Mouse (Mus musculus) olfactory bulb, adult 2 months (tissue): ENCODE data around the gene Ptgir. TPM values are rescaled to one million over a fixed set of nuclear protein-coding genes. Genes with fewer than 3 reads are reported as not detected.

Source experiments
- H3K27ac ChIP-seq: fragments of 200-500 bp; 2 replicates; pipeline ENCODE4 v1.5.1; 2012; ENCODE audit warnings: low read depth, low read length; ENCODE audit not compliant: insufficient read depth
- H3K4me1 ChIP-seq: fragments of 200-500 bp; 2 replicates; pipeline ENCODE4 v1.6.1; 2012; ENCODE audit warnings: low read length; ENCODE audit not compliant: control insufficient read depth, insufficient read depth
- H3K4me3 ChIP-seq: fragments of 200-500 bp; 2 replicates; pipeline ENCODE4 v1.5.1; 2012; ENCODE audit warnings: mild to moderate bottlenecking, low read depth, low read length, moderate library complexity; ENCODE audit not compliant: insufficient read depth
- CTCF ChIP-seq: fragments of 200-500 bp; IDR thresholded peaks from 2 replicates; pipeline ENCODE4 v1.5.1; 2012; ENCODE audit warnings: low read depth, mild to moderate bottlenecking, low read length, moderate library complexity; ENCODE audit not compliant: insufficient read depth
- POLR2A ChIP-seq: fragments of 200-500 bp; IDR thresholded peaks from 2 replicates; pipeline ENCODE4 v1.6.1; 2012; ENCODE audit warnings: mild to moderate bottlenecking, low read depth, low read length, moderate library complexity; ENCODE audit not compliant: insufficient read depth
- WGBS: fragments of 180-500 bp; shearing (Covaris S2); methylation state at CpG from one replicate; pipeline ENCODE4 v1.1.7; 2018; 5-methylcytosine and 5-hydroxymethylcytosine counted together
- polyA plus RNA-seq: library from polyadenylated mRNA; stranded (reverse); fragments of >200 nt; gene quantifications from 2 replicates; pipeline ENCODE4 v1.2.4, GENCODE M21; 2012; ENCODE audit warnings: low replicate concordance; ENCODE audit not compliant: missing spikeins, insufficient read depth, insufficient read length

The Ptgir gene
- polyA plus RNA-seq, 1 experiment: not detected

- H3K27ac ChIP-seq: no peak overlapping the region
- TF ChIP-seq POLR2A (no peak), CTCF (no peak)
- peaks cover 30% of the 10 kb centered on the region for H3K4me1 ChIP-seq
- whole genome bisulfite sequencing: 34% methylated on average over 10 of the region's 10 CpGs
- H3K4me3 ChIP-seq: no peak overlapping the region
These were observed 3.6 kb downstream of the Ptgir start for GRCm38 (mm10) chr7:16909909-16910308.

DNA sequence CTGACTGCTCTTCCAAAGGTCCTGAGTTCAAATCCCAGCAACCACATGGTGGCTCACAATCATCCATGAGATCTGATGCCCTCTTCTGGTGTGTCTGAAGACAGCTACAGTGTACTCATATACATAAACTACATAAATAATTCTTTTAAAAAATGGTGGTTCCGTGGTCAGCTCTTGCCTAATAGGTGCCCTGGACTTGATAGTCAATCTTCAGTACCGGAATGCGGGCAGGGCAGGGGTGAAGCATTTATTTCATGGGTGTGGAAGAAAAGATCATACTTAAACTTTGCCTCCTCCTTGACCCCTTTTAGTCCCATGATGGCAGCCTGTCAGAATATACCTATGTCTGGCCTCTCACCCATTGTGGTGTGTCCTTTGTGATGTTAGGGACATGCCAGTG lies 5.6 kb downstream of the Ptgir start:
- TF ChIP-seq CTCF: no peak
- no peak for TF ChIP-seq POLR2A
- H3K27ac ChIP-seq: no peak overlapping the region
- H3K4me3 ChIP-seq: no peak overlapping the region
- peaks cover 31% of the 10 kb centered on the region for H3K4me1 ChIP-seq
- 90% methylated on average over 3 of the region's 3 CpGs for WGBS

DNA sequence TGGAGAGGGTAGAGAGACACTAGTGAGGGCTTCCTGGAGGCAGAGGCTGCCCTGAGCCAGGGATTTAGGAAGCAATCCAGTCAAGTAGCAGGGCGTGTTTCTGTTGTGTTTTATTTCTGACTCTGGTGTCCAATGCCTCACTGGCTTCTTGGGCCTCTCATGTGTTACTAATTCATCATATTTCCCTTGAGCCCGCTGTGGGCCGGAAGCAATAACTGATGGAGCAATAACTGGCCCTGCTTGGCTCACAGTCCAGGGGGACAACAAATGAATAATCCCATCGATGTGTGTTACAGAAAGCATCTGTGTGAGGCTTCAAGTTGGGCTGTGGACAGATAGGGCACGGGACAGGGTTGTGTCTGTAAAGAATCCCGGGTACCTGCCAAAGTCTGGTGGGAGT lies 6.1 kb downstream of the Ptgir start:
- WGBS: 87% methylated on average over 6 of the region's 6 CpGs
- no peak overlapping the region for H3K4me3 ChIP-seq
- H3K27ac ChIP-seq: no peak overlapping the region
- peaks cover 36% of the 10 kb centered on the region for H3K4me1 ChIP-seq
- TF ChIP-seq POLR2A: no peak
- TF ChIP-seq CTCF: no peak

- H3K27ac ChIP-seq: no peak overlapping the region
- no peak overlapping the region for H3K4me3 ChIP-seq
- WGBS: 20% methylated on average over 10 of the region's 10 CpGs
- no peak for TF ChIP-seq POLR2A
- TF ChIP-seq CTCF: peak; percentile 93
- peaks cover 48% of the 10 kb centered on the region for H3K4me1 ChIP-seq
These were observed 7.6 kb downstream of the Ptgir start for GRCm38 (mm10) chr7:16913806-16914452.

DNA sequence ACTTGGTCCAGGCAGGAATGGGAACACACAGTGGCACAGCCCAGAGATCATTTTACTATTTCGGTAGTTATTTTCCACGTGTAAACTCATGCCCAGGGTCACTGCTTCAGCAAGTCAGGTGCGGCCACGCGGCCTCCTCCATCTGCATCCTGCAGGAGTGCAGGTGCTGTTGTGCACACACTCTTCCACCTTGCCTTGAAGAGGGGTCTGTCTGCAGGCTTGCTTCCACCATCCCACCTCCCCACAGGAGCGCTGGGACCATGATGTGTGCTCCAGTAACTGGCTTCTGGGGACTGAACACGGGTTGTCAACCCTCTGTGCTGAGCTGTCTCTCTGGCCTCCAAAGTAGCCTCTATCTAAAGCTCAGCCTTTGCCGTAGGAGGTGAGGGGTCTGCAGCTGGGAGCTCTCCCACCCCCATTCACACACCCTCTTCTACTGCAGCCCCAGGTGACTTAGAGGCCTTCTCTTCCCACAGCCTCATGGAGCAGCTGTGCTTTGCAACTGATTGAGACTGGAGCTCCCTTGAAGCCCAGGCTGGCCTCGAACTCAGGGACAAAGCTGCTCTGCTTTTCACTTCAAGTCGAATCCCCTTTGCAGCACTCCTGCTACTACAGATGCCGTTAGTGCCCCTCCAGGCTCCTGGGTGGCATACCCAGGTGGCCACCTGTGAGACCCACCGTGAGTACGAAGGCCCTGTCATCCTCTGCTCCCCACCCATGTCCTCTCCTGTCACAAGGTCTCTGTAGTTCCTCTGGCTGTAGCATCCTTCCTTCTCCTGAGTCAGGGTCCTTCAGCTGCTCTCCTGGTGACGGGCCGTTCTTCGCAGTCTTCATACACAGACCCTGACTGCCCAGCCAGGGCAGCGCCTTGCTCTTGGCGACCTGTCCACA lies 8.4 kb downstream of the Ptgir start:
- H3K4me3 ChIP-seq: no peak overlapping the region
- 75% methylated on average over 18 of the region's 18 CpGs for WGBS
- H3K4me1 ChIP-seq: peaks cover 54% of the 10 kb centered on the region
- no peak overlapping the region for H3K27ac ChIP-seq
- TF ChIP-seq POLR2A (no peak), CTCF (no peak)

DNA sequence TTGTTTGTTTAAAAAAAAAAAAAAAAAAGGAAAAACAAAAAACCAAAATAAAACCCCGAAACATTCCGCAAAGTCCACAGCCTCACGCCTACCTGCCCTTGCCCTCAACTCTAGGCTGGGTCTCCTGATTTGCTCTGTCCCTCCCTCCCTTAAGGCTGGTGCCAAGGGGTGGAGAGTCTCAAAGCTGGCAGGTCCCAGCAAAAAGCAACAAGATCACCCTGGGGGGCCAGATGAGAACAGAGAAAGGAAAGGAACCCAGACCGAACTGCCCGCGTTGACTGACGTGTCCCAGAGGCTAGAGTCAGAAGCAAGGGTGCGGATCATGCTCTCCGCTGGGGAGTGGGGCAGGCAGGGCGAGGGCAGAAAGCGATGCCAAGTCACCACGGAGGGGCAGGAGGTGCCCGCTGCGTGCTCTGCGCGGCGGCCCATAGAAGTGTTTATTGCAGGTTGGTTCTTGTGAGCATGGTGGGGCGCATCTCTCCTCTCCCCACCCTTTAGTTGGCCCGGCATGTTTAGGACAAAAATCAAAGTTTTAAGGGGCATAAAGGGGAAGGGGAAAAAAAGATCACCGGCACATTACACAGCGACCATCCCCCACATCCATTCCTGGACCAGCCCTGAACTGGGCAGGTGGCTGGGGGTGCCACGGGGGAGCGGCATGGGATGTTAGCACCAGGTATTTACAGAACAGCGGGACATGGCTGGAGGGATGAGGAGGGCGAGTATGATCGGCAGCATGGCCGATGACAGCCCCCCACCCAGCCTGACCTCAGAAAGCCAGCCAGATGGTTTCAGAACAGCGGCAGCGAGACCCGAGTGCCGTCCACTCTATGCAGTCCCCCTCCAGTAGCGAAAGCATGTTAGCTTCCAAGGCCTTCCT lies 9.4 kb downstream of the Ptgir start:
- TF ChIP-seq CTCF (no peak), POLR2A (no peak)
- Histone ChIP-seq H3K27ac (no peak overlapping the region; the same call in 1 of the 2 replicates), H3K4me3 (no peak overlapping the region), H3K4me1 (peaks cover 58% of the 10 kb centered on the region)
- 80% methylated on average over 32 of the region's 32 CpGs for WGBS

DNA sequence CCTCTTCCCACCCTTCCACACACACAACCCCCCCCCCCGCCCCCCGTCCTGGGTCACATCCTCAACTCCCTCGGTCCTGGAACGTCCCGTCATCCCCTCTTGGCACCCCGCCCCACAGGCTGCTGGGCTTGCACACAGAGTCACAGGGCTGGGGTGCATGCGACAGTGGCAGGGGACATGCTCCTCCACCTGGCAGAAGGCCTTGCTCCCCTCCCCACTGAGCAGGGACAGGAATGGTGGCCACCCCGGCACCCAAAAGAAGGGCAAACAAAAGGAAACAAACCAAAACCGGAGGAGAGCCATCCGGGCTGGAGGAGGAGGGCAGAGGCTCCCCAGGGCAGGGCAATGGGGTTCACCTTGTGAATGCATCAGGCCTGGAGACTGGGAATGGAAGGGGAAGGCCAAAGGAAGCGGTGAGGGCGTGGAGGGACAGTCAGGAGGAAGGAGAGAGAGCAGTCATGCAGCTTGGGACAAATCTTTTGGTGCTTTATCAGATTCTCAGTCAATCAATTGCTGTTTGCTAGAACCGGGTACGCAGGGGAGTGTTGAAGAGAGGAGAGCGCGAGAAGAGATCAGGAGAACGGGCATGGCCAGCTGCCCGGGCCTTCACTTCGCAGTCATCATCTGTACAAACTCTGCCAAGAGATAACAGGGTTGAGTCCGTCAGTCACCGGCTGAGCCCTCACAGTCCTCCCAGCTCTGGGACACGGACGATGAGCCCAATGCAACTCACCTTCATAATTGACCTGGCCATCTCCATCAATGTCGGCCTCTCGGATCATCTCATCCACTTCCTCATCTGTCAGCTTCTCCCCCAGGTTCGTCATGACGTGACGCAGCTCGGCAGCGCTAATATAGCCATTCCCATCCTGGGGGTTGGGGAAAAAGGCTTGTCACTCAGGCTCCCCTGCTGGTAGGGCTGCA lies 10.3 kb downstream of the Ptgir start:
- WGBS: 66% methylated on average over 30 of the region's 30 CpGs
- peaks cover 67% of the 10 kb centered on the region for H3K4me1 ChIP-seq
- no peak overlapping the region for H3K27ac ChIP-seq
- TF ChIP-seq CTCF (no peak), POLR2A (no peak)
- H3K4me3 ChIP-seq: no peak overlapping the region

- Histone ChIP-seq H3K4me3 (no peak overlapping the region), H3K4me1 (peaks cover 75% of the 10 kb centered on the region), H3K27ac (peak overlapping the region; percentile 54)
- 78% methylated on average over 11 of the region's 11 CpGs for WGBS
- TF ChIP-seq POLR2A (no peak), CTCF (no peak)
These were observed 11.2 kb downstream of the Ptgir start for GRCm38 (mm10) chr7:16917447-16917846.
